Mouse (Mus musculus) embryonic facial prominence, embryonic 12.5 days (tissue): ENCODE results near the gene Extl1. TPM values are rescaled to one million over a fixed set of nuclear protein-coding genes. Genes with fewer than 3 reads are reported as not detected.
A peak's percentile ranks its signal among the peaks of the same experiment; 100 is the strongest.

Experiments used
- ATAC-seq: fragments of 200-750 bp; cut with Nextera tagmentation; 2 replicates; pipeline ENCODE4 v1.8.0; 2017; ENCODE audit not compliant: insufficient number of reproducible peaks, insufficient read depth, low FRiP score, low TSS enrichment
- H3K27ac ChIP-seq: fragments of 300-500 bp; sonication (generic); 2 replicates; pipeline ENCODE4 v1.5.1; 2016; ENCODE audit warnings: mild to moderate bottlenecking
- H3K27me3 ChIP-seq: fragments of 300-500 bp; sonication (generic); 2 replicates; pipeline ENCODE4 v1.6.1; 2016; ENCODE audit warnings: mild to moderate bottlenecking, moderate library complexity
- H3K36me3 ChIP-seq: fragments of 300-500 bp; sonication (generic); 2 replicates; pipeline ENCODE4 v1.6.1; 2016; ENCODE audit warnings: mild to moderate bottlenecking
- H3K4me1 ChIP-seq: fragments of 300-500 bp; sonication (generic); 2 replicates; pipeline ENCODE4 v1.6.1; 2016
- H3K4me2 ChIP-seq: fragments of 300-500 bp; sonication (generic); replicated peaks from 2 replicates; pipeline ENCODE4 v1.6.1; 2016; ENCODE audit warnings: mild to moderate bottlenecking, moderate library complexity
- H3K4me3 ChIP-seq: fragments of 300-500 bp; sonication (generic); 2 replicates; pipeline ENCODE4 v1.5.1; 2016; ENCODE audit warnings: mild to moderate bottlenecking
- H3K9ac ChIP-seq: fragments of 300-500 bp; sonication (generic); 2 replicates; pipeline ENCODE4 v1.6.1; 2016; ENCODE audit warnings: mild to moderate bottlenecking, moderate library complexity
- H3K9me3 ChIP-seq: fragments of 300-500 bp; sonication (generic); 2 replicates; pipeline ENCODE4 v1.6.1; 2016; ENCODE audit warnings: mild to moderate bottlenecking, moderate library complexity
- WGBS: fragments of 180-500 bp; shearing (Covaris S2); methylation state at CpG from one replicate; pipeline ENCODE4 v1.1.7; 2016; 5-methylcytosine and 5-hydroxymethylcytosine counted together
- polyA plus RNA-seq: library from polyadenylated mRNA; unstranded; fragments of >200 nt; fragmentation: Nextera tagmentation; extraction: Ambion mirVana; gene quantifications from 2 replicates; pipeline ENCODE4 v1.2.1, GENCODE M21; 2016

Extl1 gene
- polyA plus RNA-seq, 1 experiment from 2014 or later: 2.1 TPM

DNA sequence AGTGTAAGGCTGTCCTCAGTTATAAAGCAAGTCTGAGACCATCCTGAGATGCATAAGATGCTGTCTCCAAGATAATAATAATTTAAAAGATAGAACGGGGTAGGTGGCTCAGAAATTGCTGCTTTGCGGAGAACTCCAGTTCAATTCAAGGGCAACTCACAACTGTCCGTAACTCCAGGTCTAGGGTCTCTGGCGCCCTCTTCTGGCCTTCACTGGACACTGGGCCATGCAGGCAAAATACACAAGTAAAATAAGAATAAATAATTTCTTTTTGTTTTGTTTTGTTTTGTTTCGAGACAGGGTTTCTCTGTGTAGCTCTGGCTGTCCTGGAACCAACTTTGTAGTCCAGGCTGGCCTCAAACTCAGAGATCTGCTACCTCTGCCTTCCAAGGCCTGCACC lies 4.7 kb upstream of the Extl1 start:
- H3K27ac ChIP-seq: no peak overlapping the region
- peaks cover 4% of the 10 kb centered on the region; the same call in 1 of the 2 replicates for H3K4me1 ChIP-seq
- H3K27me3 ChIP-seq: no peaks in the 10 kb centered on the region
- H3K4me3 ChIP-seq: no peak overlapping the region
- no peak overlapping the region for H3K4me2 ChIP-seq
- no peak overlapping the region for H3K9ac ChIP-seq
- 10% methylated on average over 5 of the region's 5 CpGs for WGBS
- no peaks in the 10 kb centered on the region for H3K9me3 ChIP-seq
- no peaks in the 10 kb centered on the region for H3K36me3 ChIP-seq
- no peak for ATAC-seq

DNA sequence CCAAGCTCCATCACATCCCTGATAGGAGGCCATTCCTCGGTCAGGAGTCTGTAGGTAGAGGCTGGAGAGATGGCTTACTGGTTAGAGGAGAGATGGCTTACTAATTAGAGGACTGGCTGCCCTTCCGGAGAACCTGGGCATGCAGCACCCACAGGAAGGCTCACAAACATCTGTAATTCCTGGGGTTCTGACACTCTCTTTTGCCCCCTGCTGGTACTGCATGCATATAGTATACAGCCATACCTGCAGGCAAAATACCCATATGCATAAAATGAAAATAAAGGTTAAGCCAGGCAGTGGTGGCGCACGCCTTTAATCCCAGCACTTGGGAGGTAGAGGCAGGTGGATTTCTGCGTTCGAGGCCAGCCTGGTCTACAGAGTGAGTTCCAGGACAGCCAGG lies 3.6 kb upstream of the Extl1 start:
- no peak overlapping the region for H3K27ac ChIP-seq
- no peak overlapping the region for H3K9ac ChIP-seq
- 73% methylated on average over 6 of the region's 6 CpGs for whole genome bisulfite sequencing
- H3K9me3 ChIP-seq: no peaks in the 10 kb centered on the region
- no peak overlapping the region for H3K4me3 ChIP-seq
- ATAC-seq: no peak
- H3K4me1 ChIP-seq: 0 out of 2 replicates have a peak, but pooled peaks cover under 1% of the 10 kb centered on the region
- no peaks in the 10 kb centered on the region for H3K36me3 ChIP-seq
- no peaks in the 10 kb centered on the region for H3K27me3 ChIP-seq
- H3K4me2 ChIP-seq: no peak overlapping the region

DNA sequence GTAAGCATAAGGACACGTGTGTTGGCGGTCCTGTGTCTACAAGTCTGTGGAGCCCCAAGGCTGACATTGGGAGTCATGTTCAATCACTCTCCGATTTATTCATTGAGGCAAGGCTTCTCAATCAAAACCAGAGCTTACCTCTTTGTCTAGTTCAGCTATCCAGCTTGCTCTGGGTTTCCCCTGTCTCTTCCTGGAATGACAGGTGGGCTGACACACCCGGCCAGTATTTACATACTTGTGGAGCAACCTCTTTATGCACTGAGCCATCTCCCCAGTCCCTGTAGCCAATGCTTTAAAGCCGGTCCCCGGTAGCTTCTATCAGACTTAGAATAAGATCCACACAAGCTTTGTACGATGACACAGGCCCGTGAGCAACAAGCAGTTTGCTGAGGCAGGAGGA lies 4.1 kb downstream of the Extl1 start:
- no peaks in the 10 kb centered on the region for H3K36me3 ChIP-seq
- H3K4me3 ChIP-seq: no peak overlapping the region
- no peaks in the 10 kb centered on the region for H3K27me3 ChIP-seq
- H3K27ac ChIP-seq: no peak overlapping the region
- H3K9ac ChIP-seq: no peak overlapping the region
- no peaks in the 10 kb centered on the region for H3K9me3 ChIP-seq
- WGBS: 79% methylated on average over 8 of the region's 8 CpGs
- 0 out of 2 replicates have a peak, but pooled peaks cover 5% of the 10 kb centered on the region for H3K4me1 ChIP-seq
- ATAC-seq: no peak
- H3K4me2 ChIP-seq: no peak overlapping the region

DNA sequence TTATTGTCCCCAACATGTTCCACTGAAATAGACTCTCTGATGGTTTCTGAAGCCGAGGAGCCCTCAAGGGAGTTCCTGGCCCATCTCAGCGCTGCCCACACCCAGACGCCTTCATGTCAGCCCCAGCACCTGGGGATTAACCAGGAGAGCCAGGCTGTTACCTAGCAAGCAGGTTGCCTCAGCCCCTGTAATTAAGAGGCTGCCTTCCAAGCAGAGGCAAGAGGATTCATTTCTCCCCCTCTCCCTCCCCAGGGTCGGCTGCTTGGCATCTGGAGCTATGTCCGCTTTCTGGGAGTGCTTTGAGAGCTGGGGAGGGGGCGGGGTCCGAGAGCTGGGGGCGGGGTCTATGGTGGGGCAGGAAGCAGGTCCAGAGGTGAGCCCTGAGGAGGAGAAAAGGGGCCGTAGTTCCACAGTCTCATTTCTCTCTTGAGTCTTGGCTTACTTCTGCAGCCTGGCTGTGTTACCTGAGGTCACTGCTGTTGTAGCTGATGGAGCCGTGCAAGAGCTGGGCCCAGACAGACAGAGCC lies 5.5 kb downstream of the Extl1 start:
- 0 out of 2 replicates have a peak, but pooled peaks cover 4% of the 10 kb centered on the region for H3K27me3 ChIP-seq
- H3K4me3 ChIP-seq: no peak overlapping the region
- H3K4me2 ChIP-seq: no peak overlapping the region
- WGBS: 22% methylated on average over 10 of the region's 10 CpGs
- 0 out of 2 replicates have a peak, but pooled peaks cover 5% of the 10 kb centered on the region for H3K4me1 ChIP-seq
- no peak for ATAC-seq
- H3K9me3 ChIP-seq: no peaks in the 10 kb centered on the region
- H3K27ac ChIP-seq: peak overlapping the region; percentile 47; the same call in 1 of the 2 replicates
- H3K36me3 ChIP-seq: no peaks in the 10 kb centered on the region
- no peak overlapping the region for H3K9ac ChIP-seq

DNA sequence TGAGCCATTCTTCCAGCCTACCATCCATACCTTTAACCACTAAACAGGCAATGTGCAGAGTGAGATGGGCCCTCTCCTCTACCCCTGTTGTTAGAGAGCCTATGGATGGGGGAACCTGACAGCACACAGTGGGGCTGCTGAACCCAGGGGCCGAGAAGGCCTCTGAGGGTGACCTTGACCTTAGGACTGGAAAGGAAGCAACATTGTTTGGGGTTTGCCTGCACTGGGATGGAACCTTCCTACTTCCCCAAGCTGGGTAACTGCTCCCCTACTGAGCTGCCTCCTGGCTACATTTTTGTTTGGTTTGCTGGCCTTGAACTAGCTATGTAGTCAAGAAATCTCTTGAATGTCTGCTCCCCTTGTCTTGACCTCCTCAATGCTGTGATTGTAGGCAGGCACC lies 9.3 kb downstream of the Extl1 start:
- no peak for ATAC-seq
- H3K4me3 ChIP-seq: no peak overlapping the region
- no peak overlapping the region for H3K9ac ChIP-seq
- H3K9me3 ChIP-seq: no peaks in the 10 kb centered on the region
- WGBS: 55% methylated on average over 1 of the region's 1 CpGs
- peaks cover 34% of the 10 kb centered on the region for H3K27me3 ChIP-seq
- peaks cover 27% of the 10 kb centered on the region for H3K4me1 ChIP-seq
- no peak overlapping the region for H3K4me2 ChIP-seq
- no peak overlapping the region for H3K27ac ChIP-seq
- no peaks in the 10 kb centered on the region for H3K36me3 ChIP-seq

DNA sequence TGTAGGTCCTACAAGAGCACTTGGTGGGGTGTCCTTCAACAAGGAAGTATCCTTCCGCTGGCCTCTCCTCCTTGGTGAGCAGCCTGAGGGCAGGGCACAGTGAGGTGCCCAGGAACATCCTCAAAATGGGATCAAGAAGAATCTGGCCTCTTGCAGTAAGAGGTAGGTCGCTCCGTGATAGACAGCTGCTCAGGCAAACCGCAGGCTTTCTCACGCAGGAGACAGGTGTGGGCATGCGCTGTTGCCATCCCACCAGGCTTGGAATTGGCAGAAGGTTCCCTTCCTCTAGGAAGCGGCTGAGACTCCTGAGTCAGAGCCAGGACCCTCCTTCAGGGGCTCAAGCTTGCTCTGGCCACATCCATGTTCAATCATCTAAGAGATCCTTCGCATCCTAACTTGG lies 10.4 kb downstream of the Extl1 start:
- WGBS: 72% methylated on average over 8 of the region's 8 CpGs
- Histone ChIP-seq H3K36me3 (no peaks in the 10 kb centered on the region), H3K9me3 (no peaks in the 10 kb centered on the region), H3K4me2 (no peak overlapping the region), H3K4me1 (peaks cover 27% of the 10 kb centered on the region), H3K9ac (no peak overlapping the region), H3K4me3 (no peak overlapping the region), H3K27me3 (peaks cover 42% of the 10 kb centered on the region), H3K27ac (no peak overlapping the region)
- no peak for ATAC-seq

DNA sequence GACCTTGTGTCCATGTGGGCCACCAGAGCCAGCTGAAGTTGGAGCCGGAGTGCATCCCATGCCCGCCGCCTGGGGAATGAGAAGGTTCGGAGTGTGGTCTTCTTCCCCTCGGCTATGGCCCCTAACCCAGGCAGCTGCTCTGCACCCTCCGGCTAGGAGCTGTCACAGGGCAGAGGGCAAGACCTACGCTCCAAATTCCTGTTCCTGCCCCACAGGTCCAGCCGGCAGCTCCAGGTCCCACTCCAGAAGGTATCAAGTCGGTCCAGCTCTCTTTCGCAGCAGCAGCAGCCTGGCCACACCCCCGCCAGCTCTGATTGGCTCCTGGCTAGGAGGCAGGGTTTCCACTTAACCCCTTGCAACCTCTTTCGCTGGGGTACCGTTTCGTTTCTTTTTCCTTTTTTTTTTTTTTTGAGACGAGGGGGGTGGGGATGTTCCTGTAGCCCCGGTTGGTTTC lies 11.3 kb downstream of the Extl1 start:
- Histone ChIP-seq H3K4me1 (peaks cover 22% of the 10 kb centered on the region), H3K27ac (no peak overlapping the region), H3K36me3 (no peaks in the 10 kb centered on the region), H3K4me2 (peak overlapping the region; percentile 92), H3K9me3 (no peaks in the 10 kb centered on the region), H3K27me3 (peaks cover 43% of the 10 kb centered on the region), H3K9ac (peak overlapping the region; percentile 46), H3K4me3 (peak overlapping the region; percentile 47)
- peak; percentile 71; the same call in 1 of the 2 replicates for ATAC-seq
- under 1% methylated on average over 16 of the region's 16 CpGs for WGBS

DNA sequence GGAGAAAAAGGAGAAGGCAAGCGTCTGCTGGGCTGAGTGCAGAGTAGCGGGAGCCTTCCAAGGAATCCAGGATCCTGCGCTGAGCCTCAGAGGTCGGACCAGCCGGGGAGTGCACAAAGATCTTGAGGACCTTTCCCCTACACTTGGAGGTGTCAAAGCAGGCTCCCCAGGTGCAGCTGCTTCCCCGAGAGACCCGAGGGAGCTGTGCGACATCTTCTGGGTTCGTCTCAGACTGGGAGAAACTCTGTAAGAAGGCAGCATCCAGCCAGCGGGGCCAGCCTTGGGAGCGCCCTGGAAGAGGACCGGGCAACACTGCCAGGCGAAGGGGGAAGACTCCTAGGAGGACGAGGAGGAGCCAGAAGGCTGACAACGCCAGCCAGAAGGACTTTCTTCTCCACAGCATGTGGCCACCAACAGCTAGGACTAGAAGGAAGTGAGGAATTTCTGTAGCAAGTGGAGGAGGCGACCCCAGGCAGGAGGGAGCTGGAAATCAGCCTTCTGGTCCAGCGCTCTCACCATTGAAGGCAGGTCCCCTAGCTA lies 12.3 kb downstream of the Extl1 start:
- H3K4me2 ChIP-seq: peak overlapping the region; percentile 92
- peaks cover 22% of the 10 kb centered on the region for H3K4me1 ChIP-seq
- no peaks in the 10 kb centered on the region for H3K36me3 ChIP-seq
- 1% methylated on average over 17 of the region's 17 CpGs for WGBS
- no peak overlapping the region for H3K27ac ChIP-seq
- no peaks in the 10 kb centered on the region for H3K9me3 ChIP-seq
- peak overlapping the region; percentile 46 for H3K9ac ChIP-seq
- no peak for ATAC-seq
- H3K27me3 ChIP-seq: peaks cover 43% of the 10 kb centered on the region
- H3K4me3 ChIP-seq: peak overlapping the region; percentile 47

DNA sequence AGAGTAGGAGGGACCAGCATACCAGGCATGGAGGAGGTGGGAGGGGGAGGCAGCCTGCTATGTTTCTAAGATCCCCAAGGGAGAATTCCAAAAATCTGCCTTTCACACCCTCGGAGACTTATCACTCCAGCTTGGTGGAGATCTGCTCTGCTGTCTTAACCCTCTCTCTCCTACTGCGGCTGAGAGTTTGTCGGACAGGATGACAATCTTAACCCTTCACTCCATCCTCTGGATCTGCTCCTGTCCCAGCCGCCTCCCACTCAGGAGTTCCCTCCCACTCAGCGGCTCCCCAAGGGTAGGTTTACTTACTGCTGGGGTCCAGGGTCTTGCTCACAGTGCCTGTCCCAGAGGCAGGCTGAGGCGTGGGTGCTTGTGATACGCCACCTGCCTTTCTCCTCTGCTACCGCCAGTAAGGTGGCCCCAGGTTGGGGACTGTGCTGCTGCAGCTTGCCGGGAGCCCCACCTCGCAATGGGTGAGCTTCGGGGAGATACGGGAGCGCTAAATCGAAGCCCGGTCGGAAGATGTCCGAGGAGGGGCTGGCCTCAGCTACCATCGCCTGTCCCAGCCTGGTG lies 12.9 kb downstream of the Extl1 start:
- Histone ChIP-seq H3K9ac (peak overlapping the region; percentile 46), H3K36me3 (no peaks in the 10 kb centered on the region), H3K27me3 (peaks cover 43% of the 10 kb centered on the region), H3K9me3 (no peaks in the 10 kb centered on the region), H3K4me3 (peak overlapping the region; percentile 47), H3K4me1 (peaks cover 22% of the 10 kb centered on the region), H3K4me2 (peak overlapping the region; percentile 92), H3K27ac (no peak overlapping the region)
- 2% methylated on average over 18 of the region's 18 CpGs for WGBS
- no peak for ATAC-seq

DNA sequence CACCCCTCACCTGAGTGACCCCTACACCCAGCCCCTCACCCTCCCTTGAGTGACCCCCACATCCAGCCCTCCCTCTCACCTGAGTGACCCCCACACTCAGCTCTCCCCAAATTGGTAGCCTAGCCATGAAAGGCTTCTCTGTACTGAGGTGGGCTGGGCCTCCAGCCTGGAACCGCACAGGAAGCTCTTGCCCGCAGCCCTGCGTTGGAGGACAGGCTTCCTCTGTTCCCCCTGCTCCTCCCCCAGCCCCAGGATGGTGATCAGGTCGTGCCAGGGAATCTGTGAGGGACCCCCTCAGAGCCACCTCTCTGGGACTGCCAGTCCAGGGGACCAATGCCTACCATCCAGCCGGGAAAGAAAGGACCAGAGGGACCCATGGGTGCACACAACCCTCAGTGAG lies 18.4 kb downstream of the Extl1 start:
- Histone ChIP-seq H3K36me3 (no peaks in the 10 kb centered on the region), H3K27ac (0 out of 2 replicates have a peak overlapping the region, but pooled peaks have one; percentile 30), H3K4me1 (peaks cover 16% of the 10 kb centered on the region; the same call in 1 of the 2 replicates), H3K27me3 (peaks cover 24% of the 10 kb centered on the region), H3K4me3 (no peak overlapping the region), H3K4me2 (no peak overlapping the region), H3K9ac (no peak overlapping the region; the same call in 1 of the 2 replicates), H3K9me3 (no peaks in the 10 kb centered on the region)
- 12% methylated on average over 5 of the region's 5 CpGs for WGBS
- ATAC-seq: no peak

DNA sequence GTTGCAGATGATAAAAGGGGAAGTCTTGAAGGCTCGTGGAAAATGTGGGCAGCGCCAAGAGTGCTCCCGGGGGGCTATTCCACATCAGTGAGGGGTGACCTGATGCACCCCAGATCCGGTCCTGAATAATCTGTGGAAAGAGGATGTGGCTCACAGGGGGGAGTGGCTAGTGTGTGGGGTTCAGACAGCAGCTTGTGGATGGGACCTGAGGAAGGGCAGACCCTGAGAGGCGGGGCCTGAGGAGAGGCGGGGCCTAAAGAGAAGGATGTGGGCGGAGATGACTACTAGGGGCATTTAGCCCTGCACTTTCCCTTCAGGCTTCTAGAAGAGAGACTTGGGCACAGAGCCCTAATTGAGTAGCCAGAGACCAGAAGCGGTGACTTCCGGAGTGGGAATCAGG lies 21.1 kb downstream of the Extl1 start:
- Histone ChIP-seq H3K4me3 (no peak overlapping the region), H3K36me3 (no peaks in the 10 kb centered on the region), H3K27ac (no peak overlapping the region), H3K4me2 (peak overlapping the region; percentile 22; the same call in 1 of the 2 replicates), H3K4me1 (peaks cover 14% of the 10 kb centered on the region; the same call in 1 of the 2 replicates), H3K27me3 (peaks cover 14% of the 10 kb centered on the region), H3K9ac (no peak overlapping the region), H3K9me3 (no peaks in the 10 kb centered on the region)
- no peak for ATAC-seq
- WGBS: 17% methylated on average over 9 of the region's 9 CpGs

DNA sequence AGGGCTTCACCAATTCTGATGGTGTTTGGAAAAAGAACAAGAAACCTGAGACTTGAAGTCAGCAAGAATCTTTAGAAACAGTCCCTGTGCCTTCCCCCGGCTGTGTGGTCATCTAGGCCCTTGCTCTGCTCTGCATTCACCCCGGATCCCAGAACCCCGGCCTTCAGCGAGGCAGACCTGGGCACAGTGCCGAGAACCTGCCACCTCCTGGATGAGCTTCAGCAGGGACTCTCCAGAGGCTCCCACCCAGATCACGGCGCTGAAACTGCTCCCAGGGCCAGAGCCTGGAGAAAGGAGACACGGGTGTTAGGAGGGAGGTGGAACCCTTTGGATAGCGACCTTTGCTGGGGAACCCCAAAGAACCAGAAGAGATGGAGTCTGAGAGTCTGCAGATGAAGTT lies 21.5 kb downstream of the Extl1 start:
- Histone ChIP-seq H3K27ac (no peak overlapping the region), H3K36me3 (no peaks in the 10 kb centered on the region), H3K4me1 (peaks cover 18% of the 10 kb centered on the region; the same call in 1 of the 2 replicates), H3K9me3 (no peaks in the 10 kb centered on the region), H3K27me3 (peaks cover 18% of the 10 kb centered on the region), H3K9ac (no peak overlapping the region), H3K4me2 (no peak overlapping the region), H3K4me3 (no peak overlapping the region)
- 54% methylated on average over 9 of the region's 9 CpGs for WGBS
- ATAC-seq: no peak
